Mouse (Mus musculus) embryonic facial prominence, embryonic 15.5 days (tissue): ENCODE measurements at regions not wholly inside any gene's neighbourhood (a gene's known extent, or its start where the extent isn't known, plus 50 kb on each side); places are given as distances from the start of the nearest gene placed in this dataset.

Experiments used
- ATAC-seq: fragments of 200-750 bp; cut with Nextera tagmentation; 2 replicates; pipeline ENCODE4 v1.8.0; 2017; ENCODE audit warnings: low read depth, moderate TSS enrichment; ENCODE audit not compliant: insufficient number of reproducible peaks, low FRiP score, low TSS enrichment
- H3K27ac ChIP-seq: fragments of 300-500 bp; sonication (generic); replicated peaks from 2 replicates; pipeline ENCODE4 v1.5.1; 2015; ENCODE audit warnings: mild to moderate bottlenecking, inconsistent platforms
- H3K27me3 ChIP-seq: fragments of 300-500 bp; sonication (generic); 2 replicates; pipeline ENCODE4 v1.6.1; 2015; ENCODE audit warnings: inconsistent platforms
- H3K36me3 ChIP-seq: fragments of 300-500 bp; sonication (generic); 2 replicates; pipeline ENCODE4 v1.6.1; 2015; ENCODE audit warnings: mild to moderate bottlenecking, inconsistent platforms
- H3K4me1 ChIP-seq: fragments of 300-500 bp; sonication (generic); 2 replicates; pipeline ENCODE4 v1.6.1; 2015; ENCODE audit warnings: inconsistent platforms
- H3K4me2 ChIP-seq: fragments of 300-500 bp; sonication (generic); replicated peaks from 2 replicates; pipeline ENCODE4 v1.6.1; 2015; ENCODE audit warnings: mild to moderate bottlenecking, inconsistent platforms
- H3K4me3 ChIP-seq: fragments of 300-500 bp; sonication (generic); replicated peaks from 2 replicates; pipeline ENCODE4 v1.5.1; 2015; ENCODE audit warnings: mild to moderate bottlenecking, inconsistent platforms
- H3K9ac ChIP-seq: fragments of 300-500 bp; sonication (generic); 2 replicates; pipeline ENCODE4 v1.6.1; 2015; ENCODE audit warnings: inconsistent platforms
- H3K9me3 ChIP-seq: fragments of 300-500 bp; sonication (generic); replicated peaks from 2 replicates; pipeline ENCODE4 v1.6.1; 2016; ENCODE audit warnings: inconsistent platforms
- WGBS: fragments of 180-500 bp; shearing (Covaris S2); methylation state at CpG from one replicate; pipeline ENCODE4 v1.1.7; 2015; 5-methylcytosine and 5-hydroxymethylcytosine counted together

- Histone ChIP-seq H3K27ac (no peak overlapping the region), H3K27me3 (no peaks in the 10 kb centered on the region), H3K9me3 (no peaks in the 10 kb centered on the region), H3K4me1 (0 out of 2 replicates have a peak, but pooled peaks cover 4% of the 10 kb centered on the region), H3K4me2 (no peak overlapping the region), H3K9ac (no peak overlapping the region), H3K36me3 (no peaks in the 10 kb centered on the region), H3K4me3 (no peak overlapping the region)
- ATAC-seq = no peak
- WGBS = 66% methylated on average over 8 of the region's 8 CpGs
These were observed 299.4 kb downstream of the Fut8 start for GRCm38 (mm10) chr12:77537139-77537848.

- 47% methylated on average over 10 of the region's 10 CpGs for WGBS
- Histone ChIP-seq H3K9ac (no peak overlapping the region), H3K4me3 (no peak overlapping the region), H3K4me1 (0 out of 2 replicates have a peak, but pooled peaks cover 4% of the 10 kb centered on the region), H3K36me3 (no peaks in the 10 kb centered on the region), H3K27ac (no peak overlapping the region), H3K4me2 (no peak overlapping the region), H3K9me3 (no peaks in the 10 kb centered on the region), H3K27me3 (no peaks in the 10 kb centered on the region)
- no peak for ATAC-seq
These were observed 301.9 kb downstream of the Fut8 start for GRCm38 (mm10) chr12:77539661-77540431.

- H3K9me3 ChIP-seq = no peaks in the 10 kb centered on the region
- no peak overlapping the region for H3K27ac ChIP-seq
- H3K4me2 ChIP-seq = no peak overlapping the region
- ATAC-seq = no peak
- H3K4me3 ChIP-seq = no peak overlapping the region
- H3K9ac ChIP-seq = no peak overlapping the region
- H3K4me1 ChIP-seq = 0 out of 2 replicates have a peak, but pooled peaks cover 4% of the 10 kb centered on the region
- WGBS = 85% methylated on average over 10 of the region's 10 CpGs
- H3K27me3 ChIP-seq = no peaks in the 10 kb centered on the region
- no peaks in the 10 kb centered on the region for H3K36me3 ChIP-seq
These were observed 303.3 kb downstream of the Fut8 start for GRCm38 (mm10) chr12:77541051-77541765.

- Histone ChIP-seq H3K9ac (no peak overlapping the region), H3K4me1 (0 out of 2 replicates have a peak, but pooled peaks cover 4% of the 10 kb centered on the region), H3K4me2 (no peak overlapping the region), H3K9me3 (no peaks in the 10 kb centered on the region), H3K27me3 (no peaks in the 10 kb centered on the region), H3K4me3 (no peak overlapping the region), H3K36me3 (no peaks in the 10 kb centered on the region), H3K27ac (no peak overlapping the region)
- ATAC-seq = no peak
- 83% methylated on average over 4 of the region's 4 CpGs for WGBS
These were observed 303.9 kb downstream of the Fut8 start for GRCm38 (mm10) chr12:77541826-77542225.

- Histone ChIP-seq H3K36me3 (no peaks in the 10 kb centered on the region), H3K9me3 (no peaks in the 10 kb centered on the region), H3K9ac (no peak overlapping the region), H3K27me3 (no peaks in the 10 kb centered on the region), H3K4me3 (no peak overlapping the region), H3K4me2 (no peak overlapping the region), H3K27ac (no peak overlapping the region), H3K4me1 (0 out of 2 replicates have a peak, but pooled peaks cover 4% of the 10 kb centered on the region)
- no peak for ATAC-seq
- WGBS = 87% methylated on average over 6 of the region's 6 CpGs
These were observed 305.7 kb downstream of the Fut8 start for GRCm38 (mm10) chr12:77543651-77544050.

GRCm38 (mm10) chr12:77546165-77546564, 308.2 kb downstream of the Fut8 start:
- no peak for ATAC-seq

GRCm38 (mm10) chr12:77568286-77568685, 330.4 kb downstream of the Fut8 start:
- H3K4me2 ChIP-seq = no peak overlapping the region
- H3K27me3 ChIP-seq = no peaks in the 10 kb centered on the region; the same call in 1 of the 2 replicates
- peak; percentile 61; the same call in 1 of the 2 replicates for ATAC-seq
- H3K9ac ChIP-seq = no peak overlapping the region
- WGBS = 2% methylated on average over 3 of the region's 3 CpGs
- no peak overlapping the region for H3K4me3 ChIP-seq
- H3K9me3 ChIP-seq = no peaks in the 10 kb centered on the region
- no peaks in the 10 kb centered on the region for H3K4me1 ChIP-seq
- H3K27ac ChIP-seq = no peak overlapping the region
- no peaks in the 10 kb centered on the region for H3K36me3 ChIP-seq

More at GRCm38 (mm10) chr12:77546165-77546564, 308.2 kb downstream of the Fut8 start:
- Histone ChIP-seq H3K9ac (no peak overlapping the region), H3K27ac (no peak overlapping the region), H3K36me3 (no peaks in the 10 kb centered on the region), H3K4me2 (no peak overlapping the region), H3K4me1 (no peaks in the 10 kb centered on the region), H3K4me3 (no peak overlapping the region), H3K9me3 (no peaks in the 10 kb centered on the region), H3K27me3 (no peaks in the 10 kb centered on the region)
- WGBS = 74% methylated on average over 2 of the region's 2 CpGs

- H3K4me1 ChIP-seq = no peaks in the 10 kb centered on the region
- H3K36me3 ChIP-seq = no peaks in the 10 kb centered on the region
- H3K9me3 ChIP-seq = no peaks in the 10 kb centered on the region
- ATAC-seq = no peak
- H3K4me2 ChIP-seq = no peak overlapping the region
- no peak overlapping the region for H3K4me3 ChIP-seq
- H3K27ac ChIP-seq = no peak overlapping the region
- 77% methylated on average over 3 of the region's 3 CpGs for WGBS
- no peaks in the 10 kb centered on the region for H3K27me3 ChIP-seq
- no peak overlapping the region for H3K9ac ChIP-seq
These were observed 332.6 kb downstream of the Fut8 start for GRCm38 (mm10) chr12:77570501-77570900.

GRCm38 (mm10) chr12:77571071-77571470, 333.1 kb downstream of the Fut8 start:
- Histone ChIP-seq H3K4me2 (no peak overlapping the region), H3K27ac (no peak overlapping the region), H3K27me3 (no peaks in the 10 kb centered on the region), H3K4me1 (no peaks in the 10 kb centered on the region), H3K9me3 (no peaks in the 10 kb centered on the region), H3K36me3 (no peaks in the 10 kb centered on the region), H3K9ac (no peak overlapping the region), H3K4me3 (no peak overlapping the region)
- WGBS = 73% methylated on average over 5 of the region's 5 CpGs
- no peak for ATAC-seq

GRCm38 (mm10) chr12:77575046-77575445, 337.1 kb downstream of the Fut8 start:
- Histone ChIP-seq H3K36me3 (no peaks in the 10 kb centered on the region), H3K9me3 (no peaks in the 10 kb centered on the region), H3K27ac (no peak overlapping the region), H3K27me3 (no peaks in the 10 kb centered on the region), H3K4me2 (no peak overlapping the region), H3K4me3 (no peak overlapping the region), H3K9ac (no peak overlapping the region), H3K4me1 (no peaks in the 10 kb centered on the region)
- WGBS = 61% methylated on average over 3 of the region's 3 CpGs
- no peak for ATAC-seq

GRCm38 (mm10) chr12:77588297-77588696, 350.4 kb downstream of the Fut8 start:
- Histone ChIP-seq H3K9ac (no peak overlapping the region), H3K4me3 (no peak overlapping the region), H3K9me3 (no peaks in the 10 kb centered on the region), H3K27me3 (no peaks in the 10 kb centered on the region), H3K27ac (no peak overlapping the region), H3K4me2 (no peak overlapping the region), H3K4me1 (no peaks in the 10 kb centered on the region), H3K36me3 (no peaks in the 10 kb centered on the region)
- WGBS = 46% methylated on average over 2 of the region's 2 CpGs
- ATAC-seq = no peak
